Mouse (Mus musculus): ENCODE data around the gene Ubap2.

GRCm38 (mm10) chr4:41170970-41171369 is 104.0 kb downstream of the Ubap2 start:
- no peak for TF ChIP-seq POLR2A (IDR thresholded peaks at IDR 0.05; ENCODE audit: low read depth, low read length)
- no peak for TF ChIP-seq CTCF (conservative IDR thresholded peaks at IDR 0.05; ENCODE audit: insufficient read depth, insufficient read length, low read depth, low read length)

All from kidney, adult 2 months (tissue).